Mouse (Mus musculus) C2C12 (cell line): ENCODE measurements around the gene Gm49601.

ENCODE experiments used
- CEBPB ChIP-seq: IDR thresholded peaks from one replicate; pipeline ENCODE4 v1.6.1; 2011; ENCODE audit warnings: low read depth, mild to moderate bottlenecking, control low read depth, moderate library complexity
- CTCF ChIP-seq: IDR thresholded peaks from one replicate; pipeline ENCODE4 v1.5.1; 2011; ENCODE audit not compliant: control insufficient read depth, insufficient read depth, insufficient read length
- MAX ChIP-seq: IDR thresholded peaks from one replicate; pipeline ENCODE4 v1.6.1; 2011; ENCODE audit warnings: mild to moderate bottlenecking, control low read depth
- MYOD1 ChIP-seq: IDR thresholded peaks from one replicate; pipeline ENCODE4 v1.6.1; 2011; ENCODE audit warnings: low read depth; ENCODE audit not compliant: control insufficient read depth, insufficient read length
- USF1 ChIP-seq: IDR thresholded peaks from one replicate; pipeline ENCODE4 v1.6.1; 2011; ENCODE audit warnings: low read depth, mild to moderate bottlenecking, control low read depth, moderate library complexity

- no peak for TF ChIP-seq CTCF
- TF ChIP-seq CEBPB = no peak
- TF ChIP-seq MYOD1 = no peak
- no peak for TF ChIP-seq USF1
- no peak for TF ChIP-seq MAX
These were observed 5.4 kb downstream of the Gm49601 start for GRCm38 (mm10) chr16:18620601-18621361.
